Mouse (Mus musculus) forebrain, embryonic 11.5 days (tissue): ENCODE data around the gene Memo1. TPM values are rescaled to one million over a fixed set of nuclear protein-coding genes. Genes with fewer than 3 reads are reported as not detected.
"Not testable (repeated sequence)": the region's sequence is repeated elsewhere in the genome, so short reads cannot be mapped to it uniquely, and the experiment has no call there.

Experiments used
- ATAC-seq: fragments of 200-750 bp; cut with Nextera tagmentation; replicated peaks from 2 replicates; pipeline ENCODE4 v1.8.0; 2017; ENCODE audit warnings: moderate TSS enrichment; ENCODE audit not compliant: low FRiP score
- DNase-seq: peaks from one replicate; pipeline ENCODE4 v3.0.0-alpha.2; 2017; ENCODE audit warnings: low spot score
- H3K27ac ChIP-seq: fragments of 300-500 bp; sonication (generic); 2 replicates; pipeline ENCODE4 v1.5.1; 2014; ENCODE audit warnings: low read depth, low read length
- H3K27me3 ChIP-seq: fragments of 300-500 bp; sonication (generic); 2 replicates; pipeline ENCODE4 v1.6.1; 2014; ENCODE audit warnings: mild to moderate bottlenecking, low read length, mixed read lengths; ENCODE audit not compliant: control insufficient read depth, insufficient read depth
- H3K36me3 ChIP-seq: fragments of 300-500 bp; sonication (generic); 2 replicates; pipeline ENCODE4 v1.6.1; 2014; ENCODE audit warnings: mild to moderate bottlenecking, low read length, moderate library complexity, mixed read lengths; ENCODE audit not compliant: control insufficient read depth, insufficient read depth
- H3K4me1 ChIP-seq: fragments of 300-500 bp; sonication (generic); replicated peaks from 2 replicates; pipeline ENCODE4 v1.6.1; 2014; ENCODE audit warnings: low read length, mixed read lengths; ENCODE audit not compliant: control insufficient read depth, insufficient read depth
- H3K4me2 ChIP-seq: fragments of 300-500 bp; sonication (generic); 2 replicates; pipeline ENCODE4 v1.6.1; 2014; ENCODE audit warnings: low read depth, mild to moderate bottlenecking, low read length, moderate library complexity, mixed read lengths; ENCODE audit not compliant: severe bottlenecking
- H3K4me3 ChIP-seq: fragments of 300-500 bp; sonication (generic); 2 replicates; pipeline ENCODE4 v1.5.1; 2014; ENCODE audit warnings: low read depth, low read length
- H3K9ac ChIP-seq: fragments of 300-500 bp; sonication (generic); 2 replicates; pipeline ENCODE4 v1.6.1; 2014; ENCODE audit warnings: low read length
- H3K9me3 ChIP-seq: fragments of 300-500 bp; sonication (generic); 2 replicates; pipeline ENCODE4 v1.6.1; 2016; ENCODE audit warnings: low read length, mixed read lengths; ENCODE audit not compliant: control insufficient read depth
- WGBS: fragments of 180-500 bp; shearing (Covaris S2); extraction: QIAGEN DNeasy Blood & Tissue Kit; methylation state at CpG from one replicate; pipeline ENCODE4 v1.1.7; 2014; 5-methylcytosine and 5-hydroxymethylcytosine counted together
- polyA plus RNA-seq: library from polyadenylated mRNA; unstranded; fragments of >200 nt; fragmentation: Nextera tagmentation; extraction: Ambion mirVana; gene quantifications from 2 replicates; pipeline ENCODE4 v1.2.1, GENCODE M21; 2014

Gene Memo1
- polyA plus RNA-seq, 1 experiment from 2014 or later = 77.9 TPM

DNA sequence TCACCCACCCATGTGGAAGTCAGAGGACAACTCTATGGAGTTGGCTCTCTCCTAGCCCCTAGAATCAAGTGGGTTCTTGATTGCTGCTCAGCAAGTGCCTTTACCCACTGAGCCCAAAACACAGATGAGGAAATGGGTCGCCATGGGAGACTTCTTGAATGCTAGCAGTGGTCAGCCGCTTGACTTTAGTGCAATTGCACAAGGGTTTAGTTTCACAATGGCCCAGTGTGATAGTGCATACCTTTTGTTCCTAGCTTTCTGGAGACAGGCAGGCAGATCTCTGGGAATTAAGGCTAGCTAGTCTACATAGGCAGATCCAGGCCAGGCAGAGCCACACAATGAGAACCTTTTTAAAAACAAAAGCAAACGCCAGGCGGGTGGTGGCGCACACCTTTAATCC is 4.8 kb upstream of the Memo1 start:
- H3K4me3 ChIP-seq = no peak overlapping the region
- H3K4me1 ChIP-seq = no peaks in the 10 kb centered on the region
- ATAC-seq (no peak), DNase-seq (no peak)
- no peak overlapping the region for H3K27ac ChIP-seq
- no peaks in the 10 kb centered on the region; the same call in 1 of the 2 replicates for H3K36me3 ChIP-seq
- H3K9me3 ChIP-seq = no peaks in the 10 kb centered on the region
- H3K27me3 ChIP-seq = no peaks in the 10 kb centered on the region
- no peak overlapping the region for H3K9ac ChIP-seq
- no peak overlapping the region for H3K4me2 ChIP-seq
- WGBS = 90% methylated on average over 5 of the region's 5 CpGs

DNA sequence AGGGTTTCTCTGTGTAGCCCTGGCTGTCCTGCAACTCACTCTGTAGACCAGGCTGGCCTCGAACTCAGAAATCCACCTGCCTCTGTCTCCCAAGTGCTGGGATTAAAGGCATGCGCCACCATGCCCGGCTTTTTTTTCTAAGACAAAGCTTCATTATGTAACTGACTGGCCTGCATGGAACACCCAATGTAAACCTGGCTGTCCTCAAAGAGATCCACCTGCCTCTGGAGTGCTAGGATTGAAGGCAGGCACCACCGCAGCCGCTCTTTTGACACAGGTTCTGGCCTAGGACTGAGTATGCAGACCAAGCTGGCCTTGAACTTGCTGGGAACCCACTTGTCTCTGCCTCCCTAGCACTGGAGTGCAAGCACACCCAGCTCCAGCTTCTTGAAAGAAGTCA is 1.7 kb upstream of the Memo1 start:
- H3K9me3 ChIP-seq, H3K4me2 ChIP-seq, H3K36me3 ChIP-seq, DNase-seq, H3K27ac ChIP-seq, H3K4me3 ChIP-seq, H3K4me1 ChIP-seq, H3K27me3 ChIP-seq, H3K9ac ChIP-seq, ATAC-seq: not testable (repeated sequence)
- WGBS = 93% methylated on average over 5 of the region's 5 CpGs

DNA sequence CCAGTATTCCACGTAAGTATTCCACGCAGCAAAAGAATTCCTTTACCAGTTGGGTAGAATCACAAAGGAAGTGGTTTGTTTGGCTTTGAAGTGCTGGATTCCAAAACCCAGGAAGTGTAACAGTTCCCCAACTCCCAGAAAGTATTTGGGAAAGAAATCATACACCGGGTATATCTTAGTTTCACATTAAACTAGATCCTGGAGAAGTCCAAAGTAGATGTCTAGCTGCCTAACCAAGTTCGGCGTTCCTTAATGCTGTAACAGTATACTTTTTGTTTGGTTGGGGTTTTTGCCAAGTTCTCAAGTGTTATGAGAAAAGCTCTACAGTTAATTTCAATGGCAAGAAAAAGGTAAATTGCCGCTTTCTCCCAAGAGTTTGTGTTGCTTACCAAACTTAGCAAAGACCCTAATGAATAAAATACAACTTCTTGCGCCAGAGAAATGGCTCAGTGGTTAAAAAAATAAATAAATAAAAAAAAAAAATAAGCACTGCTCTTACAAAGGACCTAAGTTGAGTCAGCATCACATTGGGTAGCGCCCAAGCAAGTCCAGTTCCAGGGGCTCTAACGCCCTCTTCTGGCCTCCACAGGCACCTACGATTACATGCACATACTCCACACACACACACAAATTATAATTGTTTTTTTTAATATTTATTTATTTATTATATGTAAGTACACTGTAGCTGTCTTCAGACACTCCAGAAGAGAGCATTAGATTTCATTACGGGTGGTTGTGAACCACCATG is 929 bp upstream of the Memo1 start:
- 51% methylated on average over 11 of the region's 11 CpGs for WGBS
- H3K9ac ChIP-seq = peak overlapping the region; percentile 97

DNA sequence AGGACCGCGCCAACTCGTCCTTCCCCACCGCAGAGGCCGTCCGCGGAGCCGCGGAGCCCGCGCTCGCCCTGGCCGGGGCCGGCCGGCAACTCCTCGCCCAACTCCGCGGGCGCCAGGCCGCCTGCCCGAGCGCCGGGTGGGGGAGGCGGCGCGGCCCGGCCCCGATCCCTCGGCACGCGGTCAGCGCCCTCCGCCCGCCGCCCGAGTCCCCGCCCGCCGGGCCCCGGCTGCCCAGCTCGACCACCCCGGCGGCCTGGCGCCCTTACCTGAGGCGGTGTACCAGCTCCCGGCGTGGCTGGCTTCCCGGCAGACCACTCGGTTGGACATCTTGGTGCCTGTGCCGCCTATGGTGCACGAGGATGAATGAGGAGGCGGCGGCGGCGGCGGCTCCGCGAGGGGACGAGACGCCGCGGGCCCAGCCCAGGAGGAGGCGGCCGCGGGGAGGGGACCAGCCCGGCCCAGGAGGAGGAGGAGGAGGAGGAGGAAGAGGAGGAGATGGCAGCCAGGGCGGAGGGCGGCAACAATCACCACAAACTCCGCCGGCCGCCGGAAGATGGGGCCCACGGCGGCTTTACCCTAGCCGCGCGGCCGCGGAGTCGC is 795 bp downstream of the Memo1 start:
- Histone ChIP-seq H3K27me3 (no peaks in the 10 kb centered on the region), H3K27ac (peak overlapping the region; percentile 95), H3K9me3 (no peaks in the 10 kb centered on the region), H3K4me2 (peak overlapping the region; percentile 65), H3K9ac (peak overlapping the region; percentile 97), H3K4me3 (peak overlapping the region; percentile 96), H3K36me3 (no peaks in the 10 kb centered on the region), H3K4me1 (0 out of 2 replicates have a peak, but pooled peaks cover 2% of the 10 kb centered on the region)
- DNase-seq (peak; percentile 88), ATAC-seq (peak; percentile 81)
- WGBS = under 1% methylated on average over 52 of the region's 80 CpGs

More for the DNA sequence above, 929 bp upstream of the Memo1 start:
- H3K27ac ChIP-seq = peak overlapping the region; percentile 95; the same call in 1 of the 2 replicates
- no peaks in the 10 kb centered on the region for H3K36me3 ChIP-seq
- 0 out of 2 replicates have a peak, but pooled peaks cover 2% of the 10 kb centered on the region for H3K4me1 ChIP-seq
- peak overlapping the region; percentile 79 for H3K4me2 ChIP-seq
- H3K9me3 ChIP-seq = no peaks in the 10 kb centered on the region
- H3K4me3 ChIP-seq = peak overlapping the region; percentile 96
- ATAC-seq (no peak), DNase-seq (no peak)
- no peaks in the 10 kb centered on the region for H3K27me3 ChIP-seq

DNA sequence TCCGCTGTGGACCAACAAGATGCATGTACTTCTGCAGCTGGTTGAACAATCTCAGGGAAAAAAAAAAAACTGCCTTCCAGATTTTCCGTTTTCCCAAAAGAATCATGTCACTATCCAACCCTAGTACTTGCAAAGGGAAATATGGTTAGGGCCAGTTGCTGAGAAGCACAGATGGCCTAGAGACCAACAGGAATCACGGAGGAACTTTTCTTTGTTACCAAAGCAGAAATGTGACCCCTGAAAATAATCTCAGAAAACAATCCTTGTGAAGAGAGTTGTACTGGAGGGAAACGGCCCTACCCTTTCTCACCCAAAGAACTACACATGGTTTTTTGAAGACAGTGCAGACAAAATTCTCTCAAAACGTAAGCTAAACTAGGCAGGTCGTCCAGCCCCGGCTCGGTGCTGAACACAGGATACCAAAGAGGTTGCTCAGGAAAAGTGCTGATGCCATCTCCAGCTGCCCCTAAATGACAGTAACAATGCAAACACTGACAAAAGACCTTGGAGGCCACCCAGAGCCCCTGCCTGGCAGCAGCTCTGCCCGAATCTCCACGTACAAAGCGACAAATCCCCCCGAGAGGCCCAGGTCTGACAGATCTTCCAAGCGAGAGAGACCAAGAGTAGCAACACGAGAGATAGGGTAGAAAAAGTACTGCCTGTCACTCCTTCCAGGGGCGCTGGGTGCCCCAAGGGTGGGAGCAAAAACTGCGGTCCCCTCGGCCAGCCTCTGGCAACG is 1.5 kb downstream of the Memo1 start:
- ATAC-seq = no peak
- no peak for DNase-seq
- whole genome bisulfite sequencing = 1% methylated on average over 18 of the region's 18 CpGs

DNA sequence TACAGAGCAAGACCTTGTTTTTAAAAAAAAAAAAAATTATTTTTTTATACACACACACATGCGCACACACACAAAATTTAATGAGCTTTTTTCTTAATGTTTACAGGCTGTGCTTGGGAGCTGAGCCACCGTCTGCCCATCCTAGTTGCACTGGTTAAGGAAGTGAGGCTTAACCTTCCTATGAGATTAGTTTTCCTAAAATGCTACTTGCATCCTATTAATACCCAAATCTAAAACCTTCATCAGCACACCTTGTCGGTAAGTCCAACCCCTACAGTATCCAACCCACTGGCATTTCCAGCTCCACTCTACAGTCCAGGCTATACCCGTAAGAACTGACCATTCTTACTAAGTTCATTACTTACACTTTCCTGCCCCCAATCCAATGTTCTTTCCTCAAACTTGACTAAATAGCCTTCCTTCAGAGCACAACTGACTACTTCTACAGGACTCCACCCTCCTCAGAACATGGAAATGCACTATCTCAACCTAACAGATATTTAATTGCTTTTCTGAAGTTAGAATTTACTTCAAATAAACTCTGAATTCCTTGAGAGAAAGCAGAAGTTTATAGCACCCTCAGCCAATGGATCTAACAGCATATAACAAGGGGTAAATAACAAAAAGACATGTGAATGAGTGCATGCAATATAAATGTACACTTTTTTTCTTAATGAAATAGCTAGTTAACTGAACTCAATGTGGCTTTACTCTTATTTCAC is 3.5 kb downstream of the Memo1 start:
- Histone ChIP-seq H3K27me3 (no peaks in the 10 kb centered on the region), H3K9ac (no peak overlapping the region), H3K4me2 (no peak overlapping the region), H3K27ac (no peak overlapping the region), H3K36me3 (no peaks in the 10 kb centered on the region; the same call in 1 of the 2 replicates), H3K4me1 (0 out of 2 replicates have a peak, but pooled peaks cover 2% of the 10 kb centered on the region), H3K9me3 (no peaks in the 10 kb centered on the region), H3K4me3 (no peak overlapping the region)
- 83% methylated on average over 4 of the region's 4 CpGs for WGBS
- ATAC-seq = no peak
- no peak for DNase-seq

More for the DNA sequence above, 1.5 kb downstream of the Memo1 start:
- Histone ChIP-seq H3K27ac (peak overlapping the region; percentile 95), H3K4me2 (peak overlapping the region; percentile 65), H3K4me3 (peak overlapping the region; percentile 96), H3K4me1 (0 out of 2 replicates have a peak, but pooled peaks cover 2% of the 10 kb centered on the region), H3K9ac (peak overlapping the region; percentile 97), H3K36me3 (no peaks in the 10 kb centered on the region), H3K27me3 (no peaks in the 10 kb centered on the region), H3K9me3 (no peaks in the 10 kb centered on the region)

DNA sequence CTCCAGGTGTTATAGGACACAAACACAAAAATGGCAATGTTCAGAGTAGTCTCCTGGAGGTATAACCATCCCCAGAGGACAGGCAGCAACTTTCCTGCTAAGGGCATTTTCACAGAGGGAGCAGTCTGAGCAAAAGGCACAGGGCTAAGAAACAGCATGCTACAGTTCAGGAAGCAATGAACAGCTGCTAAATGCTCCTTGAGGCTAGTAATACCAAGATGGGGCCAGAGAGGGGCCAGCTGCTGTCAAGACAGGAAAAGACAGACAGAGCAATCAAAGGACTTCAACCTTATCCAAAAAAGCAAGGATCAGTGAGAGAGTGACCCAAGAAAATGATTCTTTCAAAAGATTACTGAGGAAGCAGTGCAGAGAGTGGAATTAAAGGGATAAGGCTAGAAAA is 4.5 kb downstream of the Memo1 start:
- Histone ChIP-seq H3K9me3 (no peaks in the 10 kb centered on the region), H3K27ac (no peak overlapping the region), H3K4me3 (no peak overlapping the region), H3K4me1 (0 out of 2 replicates have a peak, but pooled peaks cover 2% of the 10 kb centered on the region), H3K9ac (no peak overlapping the region), H3K36me3 (no peaks in the 10 kb centered on the region; the same call in 1 of the 2 replicates), H3K27me3 (no peaks in the 10 kb centered on the region), H3K4me2 (no peak overlapping the region)
- ATAC-seq (no peak), DNase-seq (no peak)

DNA sequence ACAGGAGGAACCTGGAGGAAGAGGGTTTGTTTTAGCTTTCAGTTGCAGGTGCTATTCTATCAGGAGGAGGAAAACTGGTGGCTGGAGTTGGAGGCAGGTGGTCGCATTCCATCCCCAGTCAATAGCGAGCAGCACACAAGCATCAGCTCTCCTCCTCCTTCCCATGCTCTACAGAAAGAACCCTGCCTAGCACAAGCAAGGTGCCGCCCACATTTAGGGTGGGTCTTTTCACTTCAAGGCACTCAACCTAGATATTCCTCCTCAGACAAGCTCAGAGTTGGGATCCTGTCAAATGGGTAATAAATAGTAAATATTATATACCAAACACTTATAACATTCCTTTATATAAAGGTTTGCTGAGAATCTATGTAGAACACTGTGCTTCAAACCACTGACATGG is 5.1 kb downstream of the Memo1 start:
- Histone ChIP-seq H3K27me3 (no peaks in the 10 kb centered on the region), H3K4me1 (0 out of 2 replicates have a peak, but pooled peaks cover 2% of the 10 kb centered on the region), H3K27ac (no peak overlapping the region), H3K36me3 (no peaks in the 10 kb centered on the region; the same call in 1 of the 2 replicates), H3K4me3 (no peak overlapping the region), H3K9me3 (no peaks in the 10 kb centered on the region), H3K9ac (no peak overlapping the region), H3K4me2 (no peak overlapping the region)
- WGBS = 84% methylated on average over 3 of the region's 3 CpGs
- DNase-seq (no peak), ATAC-seq (no peak)
